Mouse (Mus musculus) midbrain, embryonic 12.5 days (tissue): ENCODE measurements at regions not wholly inside any gene's neighbourhood (a gene's known extent, or its start where the extent isn't known, plus 50 kb on each side); places are given as distances from the start of the nearest gene placed in this dataset.

Experiments used
- ATAC-seq: fragments of 200-750 bp; cut with Nextera tagmentation; 2 replicates; pipeline ENCODE4 v1.8.0; 2017; ENCODE audit warnings: low read depth, moderate TSS enrichment, moderate library complexity; ENCODE audit not compliant: low FRiP score
- H3K27ac ChIP-seq: fragments of 300-500 bp; sonication (generic); replicated peaks from 2 replicates; pipeline ENCODE4 v1.5.1; 2016; ENCODE audit warnings: mild to moderate bottlenecking
- H3K27me3 ChIP-seq: fragments of 300-500 bp; sonication (generic); 2 replicates; pipeline ENCODE4 v1.6.1; 2016; ENCODE audit warnings: mild to moderate bottlenecking
- H3K36me3 ChIP-seq: fragments of 300-500 bp; sonication (generic); 2 replicates; pipeline ENCODE4 v1.6.1; 2016
- H3K4me1 ChIP-seq: fragments of 300-500 bp; sonication (generic); 2 replicates; pipeline ENCODE4 v1.6.1; 2016
- H3K4me2 ChIP-seq: fragments of 300-500 bp; sonication (generic); replicated peaks from 2 replicates; pipeline ENCODE4 v1.6.1; 2016; ENCODE audit warnings: mild to moderate bottlenecking, moderate library complexity
- H3K4me3 ChIP-seq: fragments of 300-500 bp; sonication (generic); 2 replicates; pipeline ENCODE4 v1.5.1; 2016; ENCODE audit warnings: mild to moderate bottlenecking
- H3K9ac ChIP-seq: fragments of 300-500 bp; sonication (generic); replicated peaks from 2 replicates; pipeline ENCODE4 v1.6.1; 2016; ENCODE audit warnings: mild to moderate bottlenecking, moderate library complexity
- H3K9me3 ChIP-seq: fragments of 300-500 bp; sonication (generic); 2 replicates; pipeline ENCODE4 v1.6.1; 2016; ENCODE audit warnings: mild to moderate bottlenecking
- WGBS: fragments of 180-500 bp; shearing (Covaris S2); methylation state at CpG from one replicate; pipeline ENCODE4 v1.1.7; 2016; 5-methylcytosine and 5-hydroxymethylcytosine counted together

DNA sequence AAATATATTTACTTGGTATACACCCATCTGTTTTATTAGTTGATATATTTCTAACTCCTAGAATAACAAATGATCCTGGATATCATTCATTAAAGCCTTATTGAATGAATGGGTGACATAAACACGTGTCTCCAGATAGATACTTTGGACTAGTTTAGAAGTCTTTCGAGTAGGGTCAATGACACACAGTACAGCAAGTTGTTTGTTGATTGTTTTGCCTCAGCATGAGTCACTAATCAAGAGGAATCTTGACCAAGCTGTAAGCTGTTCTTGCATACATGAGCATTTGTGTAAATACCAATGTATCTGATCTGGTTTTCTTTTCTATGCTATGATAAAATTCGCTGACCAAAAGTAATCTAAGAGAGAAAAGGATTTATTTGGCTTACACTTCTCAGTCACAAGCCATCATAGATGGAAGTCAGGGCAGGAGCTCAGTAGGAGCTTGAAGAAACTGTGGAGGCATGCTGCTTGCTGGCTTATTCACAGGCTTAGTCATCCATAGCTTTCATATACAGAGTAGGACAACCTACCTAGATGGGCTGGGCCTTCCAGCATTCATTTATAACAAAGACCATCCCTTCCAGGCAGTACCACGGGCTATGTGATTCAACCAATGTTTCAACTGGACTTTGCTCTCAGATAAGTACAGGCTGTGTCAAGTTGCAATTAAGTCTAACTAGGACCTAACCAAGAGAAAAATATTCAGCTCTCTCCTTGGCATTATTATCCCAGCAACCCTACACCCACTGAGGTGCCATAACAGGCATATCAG, 192.5 kb downstream of the Rdh14 start:
- Histone ChIP-seq H3K4me3 (no peak overlapping the region), H3K27me3 (no peaks in the 10 kb centered on the region), H3K9ac (no peak overlapping the region), H3K9me3 (no peaks in the 10 kb centered on the region), H3K4me1 (no peaks in the 10 kb centered on the region), H3K27ac (no peak overlapping the region), H3K4me2 (no peak overlapping the region), H3K36me3 (no peaks in the 10 kb centered on the region)
- 80% methylated on average over 4 of the region's 4 CpGs for WGBS
- no peak for ATAC-seq

DNA sequence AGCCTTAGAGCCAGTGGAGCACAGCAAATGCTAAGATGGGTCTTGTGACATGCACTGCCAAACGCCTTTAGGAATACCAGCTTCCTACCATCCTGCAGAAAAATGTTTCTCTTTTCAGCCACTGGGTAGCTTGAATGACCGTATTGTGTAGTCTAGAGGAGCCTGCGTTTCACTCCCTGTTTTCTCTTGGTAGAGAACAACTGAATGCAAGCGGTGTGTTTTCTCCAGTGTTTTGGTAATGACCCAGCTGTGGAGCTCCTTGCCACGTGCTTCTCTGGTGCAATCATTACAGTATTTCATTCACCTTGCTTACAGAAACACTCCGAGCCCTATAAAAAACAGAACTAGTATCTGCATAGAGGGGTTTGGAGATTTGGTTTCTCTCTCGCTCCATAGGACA, 193.5 kb downstream of the Rdh14 start:
- H3K4me2 ChIP-seq, result no peak overlapping the region
- no peak overlapping the region for H3K27ac ChIP-seq
- H3K36me3 ChIP-seq, result no peaks in the 10 kb centered on the region
- H3K4me3 ChIP-seq, result no peak overlapping the region
- no peak for ATAC-seq
- WGBS, result 75% methylated on average over 7 of the region's 7 CpGs
- no peak overlapping the region for H3K9ac ChIP-seq
- H3K27me3 ChIP-seq, result no peaks in the 10 kb centered on the region
- no peaks in the 10 kb centered on the region for H3K4me1 ChIP-seq
- no peaks in the 10 kb centered on the region for H3K9me3 ChIP-seq

DNA sequence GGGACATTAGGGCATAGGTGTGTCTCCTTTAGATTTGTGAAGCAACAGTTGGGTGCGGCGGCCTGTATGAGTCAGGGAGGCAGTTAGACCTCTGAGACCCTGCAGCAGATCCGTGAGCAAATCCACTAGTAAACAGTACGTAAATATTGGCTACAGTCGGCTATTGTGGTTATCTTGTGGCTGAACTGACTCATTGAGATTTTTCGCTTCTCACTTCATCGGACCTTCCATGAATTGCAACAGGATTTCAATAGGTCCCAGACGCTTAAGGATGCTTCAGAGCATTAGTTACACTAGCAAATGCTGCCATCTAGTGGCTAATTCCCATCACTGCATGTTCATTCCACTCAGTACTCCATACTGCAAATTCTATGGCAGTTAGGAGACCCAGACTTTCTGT, 199.0 kb downstream of the Rdh14 start:
- H3K4me3 ChIP-seq, result no peak overlapping the region
- H3K36me3 ChIP-seq, result no peaks in the 10 kb centered on the region
- WGBS, result 40% methylated on average over 8 of the region's 8 CpGs
- H3K4me1 ChIP-seq, result no peaks in the 10 kb centered on the region
- H3K27ac ChIP-seq, result no peak overlapping the region
- no peaks in the 10 kb centered on the region for H3K9me3 ChIP-seq
- peak; percentile 89 for ATAC-seq
- no peak overlapping the region for H3K9ac ChIP-seq
- no peak overlapping the region for H3K4me2 ChIP-seq
- no peaks in the 10 kb centered on the region for H3K27me3 ChIP-seq

DNA sequence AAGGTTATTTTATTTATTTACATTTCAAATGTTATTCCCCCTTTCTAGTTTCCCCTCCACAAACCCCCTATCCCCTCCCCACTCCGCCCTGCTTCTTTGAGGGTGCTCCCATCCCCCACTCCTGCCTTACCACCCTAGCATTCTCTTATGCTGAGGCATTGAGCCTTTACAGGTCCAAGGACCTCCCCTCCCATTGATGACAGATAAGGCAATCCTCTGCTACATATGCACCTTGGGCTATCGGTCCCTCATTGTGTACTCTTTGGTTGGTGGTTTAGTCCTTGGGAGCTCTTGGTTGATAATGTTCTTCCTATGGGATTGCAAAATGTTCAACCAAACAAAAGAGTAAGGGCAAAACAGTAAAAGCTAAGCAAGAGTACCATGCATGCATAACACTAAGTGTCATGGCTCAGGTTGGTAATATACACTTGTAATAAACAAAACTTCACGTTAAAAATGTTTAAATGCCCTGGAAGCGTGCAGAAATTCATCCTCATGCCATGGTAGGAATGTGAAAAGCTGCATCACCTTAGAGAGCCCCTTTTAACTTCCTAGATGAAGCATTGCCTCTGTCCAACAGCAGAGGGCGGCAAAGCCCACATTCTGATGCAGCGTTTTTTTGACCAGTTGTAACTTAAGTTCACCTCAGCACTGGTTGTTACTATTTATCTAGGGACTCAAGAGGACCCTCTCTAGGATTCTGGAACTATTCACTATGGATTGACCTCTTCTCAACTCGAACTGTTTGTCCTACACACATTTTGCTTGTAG, 207.6 kb downstream of the Rdh14 start:
- WGBS, result 18% methylated on average over 7 of the region's 7 CpGs
- Histone ChIP-seq H3K9ac (no peak overlapping the region), H3K4me3 (no peak overlapping the region), H3K4me2 (no peak overlapping the region), H3K36me3 (no peaks in the 10 kb centered on the region), H3K27me3 (no peaks in the 10 kb centered on the region), H3K9me3 (no peaks in the 10 kb centered on the region), H3K4me1 (no peaks in the 10 kb centered on the region), H3K27ac (no peak overlapping the region)
- ATAC-seq, result peak; percentile 58

DNA sequence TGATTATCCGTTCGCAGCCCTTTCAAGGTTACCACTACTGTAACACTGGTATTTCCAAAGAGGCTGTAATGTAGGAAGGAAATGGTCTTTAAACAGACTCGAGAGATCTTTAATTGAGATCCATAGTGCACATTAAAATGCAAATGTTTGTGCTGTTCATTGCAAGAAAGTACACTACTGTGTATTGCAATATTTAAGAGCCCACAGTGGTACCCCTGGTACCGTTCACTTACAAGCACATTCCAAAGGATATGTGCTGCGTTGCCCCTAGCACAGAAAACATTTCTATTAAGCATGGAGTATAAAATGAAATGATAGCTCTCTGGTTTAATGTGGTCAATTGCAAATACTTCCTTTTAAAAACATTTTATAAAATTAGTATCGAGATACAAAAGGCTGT, 209.5 kb downstream of the Rdh14 start:
- no peak overlapping the region for H3K9ac ChIP-seq
- H3K9me3 ChIP-seq, result no peaks in the 10 kb centered on the region
- H3K36me3 ChIP-seq, result no peaks in the 10 kb centered on the region
- no peak for ATAC-seq
- H3K4me2 ChIP-seq, result no peak overlapping the region
- H3K27me3 ChIP-seq, result no peaks in the 10 kb centered on the region
- WGBS, result 82% methylated on average over 6 of the region's 6 CpGs
- no peaks in the 10 kb centered on the region for H3K4me1 ChIP-seq
- no peak overlapping the region for H3K27ac ChIP-seq
- no peak overlapping the region for H3K4me3 ChIP-seq

DNA sequence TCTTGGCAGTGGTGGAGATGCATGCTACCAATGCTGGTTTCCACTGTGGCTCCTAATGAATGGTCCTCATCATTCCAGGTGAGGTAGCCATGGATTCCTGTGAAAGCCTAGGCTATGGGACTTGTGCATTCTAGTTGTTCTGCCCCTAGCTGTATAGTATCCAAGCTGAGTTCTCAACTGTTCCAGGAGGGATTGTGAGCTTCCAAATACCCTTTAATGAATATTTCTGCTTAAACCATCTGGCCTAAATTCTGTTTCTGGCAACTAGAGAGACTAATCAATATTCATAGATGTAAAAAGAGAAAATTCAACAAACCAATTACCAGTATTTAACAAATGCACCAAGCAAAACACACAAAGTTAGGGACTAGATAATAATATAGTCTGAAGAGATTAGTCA, 227.7 kb downstream of the Rdh14 start:
- Histone ChIP-seq H3K27ac (no peak overlapping the region), H3K9me3 (no peaks in the 10 kb centered on the region), H3K4me1 (no peaks in the 10 kb centered on the region), H3K9ac (no peak overlapping the region), H3K27me3 (no peaks in the 10 kb centered on the region), H3K4me2 (no peak overlapping the region), H3K36me3 (no peaks in the 10 kb centered on the region), H3K4me3 (no peak overlapping the region)
- ATAC-seq, result no peak

DNA sequence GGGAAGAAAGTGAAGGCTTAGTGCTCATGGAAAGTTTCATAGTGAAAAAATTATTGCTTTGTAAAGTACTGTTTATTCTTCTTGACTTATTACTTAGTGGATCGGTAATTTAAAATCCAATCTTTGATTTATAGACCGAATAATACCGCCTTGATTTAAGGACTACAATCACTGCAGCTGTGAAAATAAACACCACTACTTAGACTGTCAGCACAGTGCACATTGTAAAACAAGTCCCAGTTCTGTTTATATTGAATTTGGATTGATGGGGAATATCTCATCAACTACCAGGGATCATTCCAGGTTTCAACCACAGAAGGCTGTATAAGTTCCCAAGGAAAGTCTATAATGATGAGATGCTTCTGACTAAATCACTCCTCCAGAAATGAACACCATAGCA, 230.0 kb downstream of the Rdh14 start:
- Histone ChIP-seq H3K4me2 (no peak overlapping the region), H3K27me3 (no peaks in the 10 kb centered on the region), H3K27ac (no peak overlapping the region), H3K9me3 (no peaks in the 10 kb centered on the region), H3K9ac (no peak overlapping the region), H3K36me3 (no peaks in the 10 kb centered on the region), H3K4me1 (no peaks in the 10 kb centered on the region), H3K4me3 (no peak overlapping the region)
- ATAC-seq, result no peak
- 87% methylated on average over 3 of the region's 3 CpGs for WGBS

DNA sequence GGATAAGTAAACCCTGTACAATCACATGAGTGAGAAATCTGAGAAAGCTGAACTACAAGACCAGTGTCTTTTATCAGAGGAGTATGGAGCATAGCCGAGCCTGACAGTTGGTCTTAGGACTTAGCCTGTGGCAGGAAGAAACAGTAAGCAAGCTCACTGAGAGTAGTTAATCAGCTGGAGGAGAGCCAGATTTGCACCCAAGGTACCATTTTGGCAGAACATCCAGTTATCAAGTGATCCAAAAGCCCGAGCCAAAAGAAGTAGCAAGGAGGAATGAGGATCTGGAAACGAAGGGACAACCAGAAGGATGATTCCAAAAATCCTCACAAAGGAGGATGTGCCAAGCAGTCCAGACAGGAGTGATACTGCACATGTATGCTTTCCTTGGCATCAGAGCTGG, 248.0 kb downstream of the Rdh14 start:
- no peaks in the 10 kb centered on the region for H3K36me3 ChIP-seq
- H3K4me2 ChIP-seq, result no peak overlapping the region
- WGBS, result 82% methylated on average over 3 of the region's 3 CpGs
- H3K27ac ChIP-seq, result no peak overlapping the region
- H3K4me3 ChIP-seq, result no peak overlapping the region
- no peak for ATAC-seq
- no peaks in the 10 kb centered on the region for H3K4me1 ChIP-seq
- no peak overlapping the region for H3K9ac ChIP-seq
- H3K9me3 ChIP-seq, result no peaks in the 10 kb centered on the region
- no peaks in the 10 kb centered on the region for H3K27me3 ChIP-seq

DNA sequence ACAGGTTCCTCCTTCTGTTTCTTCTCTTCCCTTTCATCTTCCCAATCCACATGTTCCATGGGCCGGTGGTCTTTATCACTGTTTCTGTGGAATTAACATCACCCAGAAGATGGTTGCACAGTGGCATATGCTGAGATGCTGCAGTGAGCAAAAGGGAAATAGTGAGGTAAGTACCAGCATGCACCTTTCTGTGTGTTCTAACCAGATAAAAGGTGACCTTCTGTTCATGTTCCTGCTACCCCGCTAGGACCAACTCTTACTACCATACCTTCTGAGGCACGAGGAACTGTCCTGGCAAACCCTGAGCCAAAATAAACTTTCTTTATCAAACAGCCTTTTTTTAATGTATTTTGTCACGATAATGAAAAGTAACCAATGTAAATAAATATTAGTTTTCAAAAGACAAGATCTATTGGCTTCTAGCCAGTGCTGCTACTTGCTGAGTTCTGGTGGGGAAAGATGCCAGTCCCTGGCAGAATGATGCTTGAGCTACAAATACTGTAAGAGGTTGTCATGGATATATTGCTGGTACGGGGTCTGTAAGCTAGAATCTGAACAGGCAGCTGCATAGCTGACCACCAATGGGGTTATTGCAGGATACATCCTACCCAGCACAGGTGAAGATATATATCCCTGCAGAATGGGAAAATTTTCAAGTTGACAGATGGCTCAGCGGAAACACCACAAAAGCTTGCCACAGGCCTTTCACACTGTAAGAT, 264.1 kb downstream of the Rdh14 start:
- WGBS, result 93% methylated on average over 6 of the region's 6 CpGs
- no peak overlapping the region for H3K27ac ChIP-seq
- no peak overlapping the region for H3K4me2 ChIP-seq
- no peak for ATAC-seq
- no peaks in the 10 kb centered on the region for H3K36me3 ChIP-seq
- H3K9ac ChIP-seq, result no peak overlapping the region
- H3K27me3 ChIP-seq, result no peaks in the 10 kb centered on the region
- H3K4me1 ChIP-seq, result no peaks in the 10 kb centered on the region
- H3K4me3 ChIP-seq, result no peak overlapping the region
- no peaks in the 10 kb centered on the region for H3K9me3 ChIP-seq

DNA sequence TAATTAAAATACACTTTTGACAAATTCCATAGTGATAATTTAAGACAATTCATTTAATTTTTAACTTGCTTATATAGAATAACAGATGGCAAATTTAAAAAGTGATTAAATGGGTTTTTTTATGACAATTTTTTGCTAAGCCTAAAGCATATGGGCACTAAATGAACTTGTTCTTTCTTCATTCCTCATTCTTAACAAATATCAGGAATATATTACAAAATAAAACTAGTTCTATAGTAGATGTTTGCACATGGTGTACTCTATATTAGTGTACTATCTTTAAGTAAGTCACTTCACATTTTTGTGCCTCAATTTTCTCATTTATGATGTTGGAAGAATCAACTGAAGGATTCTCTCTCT, 264.6 kb downstream of the Rdh14 start:
- no peak overlapping the region for H3K4me3 ChIP-seq
- H3K27me3 ChIP-seq, result no peaks in the 10 kb centered on the region
- H3K4me2 ChIP-seq, result no peak overlapping the region
- H3K36me3 ChIP-seq, result no peaks in the 10 kb centered on the region
- no peak for ATAC-seq
- H3K4me1 ChIP-seq, result no peaks in the 10 kb centered on the region
- H3K27ac ChIP-seq, result no peak overlapping the region
- H3K9ac ChIP-seq, result no peak overlapping the region
- no peaks in the 10 kb centered on the region for H3K9me3 ChIP-seq

DNA sequence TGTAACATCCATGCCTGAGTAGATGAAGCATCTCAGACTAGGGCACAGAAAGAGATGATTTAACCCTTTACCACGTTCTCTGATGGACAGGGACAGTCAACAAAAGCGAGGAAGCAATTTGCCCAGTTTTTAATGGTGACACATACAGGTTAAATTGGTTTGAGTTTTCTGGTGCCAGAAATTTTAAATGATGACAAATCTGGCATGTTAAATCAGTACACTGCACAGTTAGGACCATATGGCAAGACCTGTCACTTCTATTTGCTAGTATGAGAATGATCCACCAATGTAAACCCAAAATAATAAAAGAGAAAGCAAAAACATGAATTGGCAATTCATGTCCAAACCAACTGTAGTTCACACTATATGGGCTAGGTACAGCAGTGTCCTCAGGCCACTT, 268.3 kb downstream of the Rdh14 start:
- Histone ChIP-seq H3K27me3 (no peaks in the 10 kb centered on the region), H3K4me2 (no peak overlapping the region), H3K4me1 (no peaks in the 10 kb centered on the region), H3K4me3 (no peak overlapping the region), H3K9ac (no peak overlapping the region), H3K27ac (no peak overlapping the region), H3K36me3 (no peaks in the 10 kb centered on the region), H3K9me3 (no peaks in the 10 kb centered on the region)
- no peak for ATAC-seq
- WGBS, result 72% methylated on average over 2 of the region's 2 CpGs

DNA sequence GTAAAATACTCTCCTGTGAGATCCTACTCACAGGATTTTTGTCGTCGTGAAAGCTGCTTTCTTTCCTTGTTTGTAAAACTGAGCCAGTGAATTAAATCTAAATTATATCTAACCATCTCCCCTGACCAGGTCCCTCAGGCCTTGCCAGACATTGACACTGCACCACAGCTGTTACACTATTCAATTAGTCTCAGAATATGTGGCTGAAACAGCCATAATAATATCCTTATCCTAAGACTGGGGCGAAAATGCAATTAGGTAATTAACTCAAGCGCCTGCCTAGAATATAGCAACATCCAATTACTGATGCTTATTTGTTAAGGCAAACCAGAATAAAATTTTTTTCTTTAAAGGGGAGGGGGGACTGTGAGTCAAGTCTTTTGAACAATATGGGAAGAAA, 296.2 kb downstream of the Rdh14 start:
- Histone ChIP-seq H3K9me3 (no peaks in the 10 kb centered on the region), H3K4me1 (no peaks in the 10 kb centered on the region), H3K27ac (no peak overlapping the region), H3K9ac (no peak overlapping the region), H3K36me3 (no peaks in the 10 kb centered on the region), H3K27me3 (no peaks in the 10 kb centered on the region), H3K4me2 (no peak overlapping the region), H3K4me3 (no peak overlapping the region)
- no peak for ATAC-seq
- 80% methylated on average over 4 of the region's 4 CpGs for WGBS
